Mouse (Mus musculus) heart, postnatal 0 days (tissue): ENCODE data around the gene Eps8. TPM values are rescaled to one million over a fixed set of nuclear protein-coding genes. Genes with fewer than 3 reads are reported as not detected.

Source experiments
- ATAC-seq: fragments of 200-750 bp; cut with Nextera tagmentation; 2 replicates; pipeline ENCODE4 v1.8.0; 2017; ENCODE audit warnings: low read depth, moderate number of reproducible peaks, moderate library complexity; ENCODE audit not compliant: insufficient read depth
- DNase-seq: peaks from one replicate; pipeline ENCODE4 v3.0.0-alpha.2; 2016; ENCODE audit warnings: low spot score
- H3K27ac ChIP-seq: fragments of 300-500 bp; sonication (generic); 2 replicates; pipeline ENCODE4 v1.5.1; 2014; ENCODE audit warnings: low read depth, mild to moderate bottlenecking
- H3K27me3 ChIP-seq: fragments of 300-500 bp; sonication (generic); 2 replicates; pipeline ENCODE4 v1.6.1; 2014; ENCODE audit warnings: low read length, mixed read lengths; ENCODE audit not compliant: control insufficient read depth, insufficient read depth
- H3K36me3 ChIP-seq: fragments of 300-500 bp; sonication (generic); replicated peaks from 2 replicates; pipeline ENCODE4 v1.6.1; 2014; ENCODE audit warnings: low read length, mixed read lengths; ENCODE audit not compliant: control insufficient read depth, insufficient read depth
- H3K4me1 ChIP-seq: fragments of 300-500 bp; sonication (generic); 2 replicates; pipeline ENCODE4 v1.6.1; 2014; ENCODE audit warnings: antibody characterized with exemption; ENCODE audit not compliant: control insufficient read depth, insufficient read depth
- H3K4me2 ChIP-seq: fragments of 300-500 bp; sonication (generic); 2 replicates; pipeline ENCODE4 v1.6.1; 2014; ENCODE audit warnings: low read depth, mild to moderate bottlenecking, low read length, moderate library complexity
- H3K4me3 ChIP-seq: fragments of 300-500 bp; sonication (generic); 2 replicates; pipeline ENCODE4 v1.5.1; 2014; ENCODE audit warnings: low read depth, low read length
- H3K9ac ChIP-seq: fragments of 300-500 bp; sonication (generic); replicated peaks from 2 replicates; pipeline ENCODE4 v1.6.1; 2014; ENCODE audit warnings: low read depth, low read length, mixed read lengths
- H3K9me3 ChIP-seq: fragments of 300-500 bp; sonication (generic); replicated peaks from 2 replicates; pipeline ENCODE4 v1.6.1; 2016; ENCODE audit warnings: low read length; ENCODE audit not compliant: control insufficient read depth
- CTCF ChIP-seq: IDR thresholded peaks from 2 replicates; pipeline ENCODE4 v1.5.1; 2016; ENCODE audit warnings: antibody characterized with exemption, control low read depth, low read depth
- EP300 ChIP-seq: IDR thresholded peaks from 2 replicates; pipeline ENCODE4 v1.6.1; 2016; ENCODE audit warnings: antibody characterized with exemption, low read depth
- WGBS: fragments of 180-500 bp; shearing (Covaris S2); extraction: QIAGEN DNeasy Blood & Tissue Kit; methylation state at CpG from one replicate; pipeline ENCODE4 v1.1.7; 2014; 5-methylcytosine and 5-hydroxymethylcytosine counted together
- polyA plus RNA-seq: library from polyadenylated mRNA; unstranded; fragments of >200 nt; fragmentation: Nextera tagmentation; extraction: Ambion mirVana; gene quantifications from 2 replicates; pipeline ENCODE4 v1.2.1, GENCODE M21; 2015
- total RNA-seq: library from RNA; depleted of rRNA; stranded (reverse); fragments of >200 nt; gene quantifications from 2 replicates; pipeline ENCODE4 v1.2.3, GENCODE M21; 2014; ENCODE audit warnings: low replicate concordance

Gene Eps8
- total and polyA plus RNA-seq, 2 experiments from 2014 or later, result 15.1 to 24.4 TPM

GRCm38 (mm10) chr6:137532758-137533157 is 121.9 kb downstream of the Eps8 start:
- no peak for DNase-seq
- no peak overlapping the region for H3K27ac ChIP-seq
- H3K27me3 ChIP-seq, result no peaks in the 10 kb centered on the region
- no peaks in the 10 kb centered on the region for H3K9me3 ChIP-seq
- H3K36me3 ChIP-seq, result peaks cover 4% of the 10 kb centered on the region; the same call in 1 of the 2 replicates
- WGBS, result 87% methylated on average over 8 of the region's 8 CpGs
- H3K9ac ChIP-seq, result no peak overlapping the region
- no peak for ATAC-seq
- no peaks in the 10 kb centered on the region for H3K4me1 ChIP-seq
- no peak overlapping the region for H3K4me2 ChIP-seq
- TF ChIP-seq CTCF, result no peak
- no peak for TF ChIP-seq EP300
- no peak overlapping the region for H3K4me3 ChIP-seq

GRCm38 (mm10) chr6:137525769-137526168 is 128.9 kb downstream of the Eps8 start:
- WGBS, result 43% methylated on average over 3 of the region's 3 CpGs
- Histone ChIP-seq H3K36me3 (no peaks in the 10 kb centered on the region), H3K4me3 (no peak overlapping the region), H3K9ac (no peak overlapping the region), H3K4me1 (no peaks in the 10 kb centered on the region), H3K27me3 (no peaks in the 10 kb centered on the region), H3K9me3 (no peaks in the 10 kb centered on the region), H3K4me2 (no peak overlapping the region), H3K27ac (no peak overlapping the region)
- ATAC-seq (no peak), DNase-seq (no peak)
- no peak for TF ChIP-seq EP300
- no peak for TF ChIP-seq CTCF

GRCm38 (mm10) chr6:137520343-137520704 is 134.4 kb downstream of the Eps8 start:
- H3K4me2 ChIP-seq, result no peak overlapping the region
- 84% methylated on average over 8 of the region's 8 CpGs for WGBS

GRCm38 (mm10) chr6:137519529-137520342 is 134.9 kb downstream of the Eps8 start:
- H3K4me2 ChIP-seq, result no peak overlapping the region
- H3K27ac ChIP-seq, result no peak overlapping the region
- WGBS, result 72% methylated on average over 11 of the region's 11 CpGs
- H3K4me3 ChIP-seq, result no peak overlapping the region
- DNase-seq, result no peak
- no peaks in the 10 kb centered on the region for H3K27me3 ChIP-seq
- no peak for TF ChIP-seq CTCF
- no peak for TF ChIP-seq EP300
- no peaks in the 10 kb centered on the region for H3K9me3 ChIP-seq
- ATAC-seq, result no peak
- 0 out of 2 replicates have a peak, but pooled peaks cover 6% of the 10 kb centered on the region for H3K36me3 ChIP-seq
- H3K9ac ChIP-seq, result no peak overlapping the region
- no peaks in the 10 kb centered on the region; the same call in 1 of the 2 replicates for H3K4me1 ChIP-seq

More at GRCm38 (mm10) chr6:137520343-137520704, 134.4 kb downstream of the Eps8 start:
- Histone ChIP-seq H3K4me3 (no peak overlapping the region), H3K9ac (no peak overlapping the region), H3K36me3 (0 out of 2 replicates have a peak, but pooled peaks cover 6% of the 10 kb centered on the region), H3K27ac (no peak overlapping the region), H3K9me3 (no peaks in the 10 kb centered on the region), H3K27me3 (no peaks in the 10 kb centered on the region), H3K4me1 (no peaks in the 10 kb centered on the region)
- no peak for TF ChIP-seq EP300
- TF ChIP-seq CTCF, result no peak
- ATAC-seq (no peak), DNase-seq (no peak)

GRCm38 (mm10) chr6:137514872-137515271 is 139.8 kb downstream of the Eps8 start:
- no peaks in the 10 kb centered on the region; the same call in 1 of the 2 replicates for H3K4me1 ChIP-seq

More at GRCm38 (mm10) chr6:137514872-137515271, 139.8 kb downstream of the Eps8 start:
- no peak overlapping the region for H3K27ac ChIP-seq
- DNase-seq (no peak), ATAC-seq (no peak)
- H3K9me3 ChIP-seq, result no peaks in the 10 kb centered on the region
- H3K36me3 ChIP-seq, result 0 out of 2 replicates have a peak, but pooled peaks cover 6% of the 10 kb centered on the region
- WGBS, result 69% methylated on average over 4 of the region's 4 CpGs
- no peak overlapping the region for H3K9ac ChIP-seq
- H3K27me3 ChIP-seq, result no peaks in the 10 kb centered on the region
- H3K4me3 ChIP-seq, result no peak overlapping the region
- TF ChIP-seq CTCF (no peak), EP300 (no peak)
- no peak overlapping the region for H3K4me2 ChIP-seq
